Mouse (Mus musculus) hindbrain, embryonic 15.5 days (tissue): Measurements from ENCODE around the gene Mag. TPM values are rescaled to one million over a fixed set of nuclear protein-coding genes. Genes with fewer than 3 reads are reported as not detected.

ENCODE experiments used
- ATAC-seq: fragments of 200-750 bp; cut with Nextera tagmentation; 2 replicates; pipeline ENCODE4 v1.8.0; 2017; ENCODE audit warnings: low read depth, moderate number of reproducible peaks, moderate TSS enrichment; ENCODE audit not compliant: low FRiP score
- H3K27ac ChIP-seq: fragments of 300-500 bp; sonication (generic); replicated peaks from 2 replicates; pipeline ENCODE4 v1.5.1; 2015; ENCODE audit warnings: mild to moderate bottlenecking, inconsistent platforms
- H3K27me3 ChIP-seq: fragments of 300-500 bp; sonication (generic); 2 replicates; pipeline ENCODE4 v1.6.1; 2015; ENCODE audit warnings: control low read depth, inconsistent platforms
- H3K36me3 ChIP-seq: fragments of 300-500 bp; sonication (generic); 2 replicates; pipeline ENCODE4 v1.6.1; 2015; ENCODE audit warnings: control low read depth, inconsistent platforms
- H3K4me1 ChIP-seq: fragments of 300-500 bp; sonication (generic); replicated peaks from 2 replicates; pipeline ENCODE4 v1.6.1; 2015; ENCODE audit warnings: control low read depth, inconsistent platforms
- H3K4me2 ChIP-seq: fragments of 300-500 bp; sonication (generic); 2 replicates; pipeline ENCODE4 v1.6.1; 2015; ENCODE audit warnings: moderate library complexity, mild to moderate bottlenecking, inconsistent platforms
- H3K4me3 ChIP-seq: fragments of 300-500 bp; sonication (generic); 2 replicates; pipeline ENCODE4 v1.5.1; 2015; ENCODE audit warnings: mild to moderate bottlenecking, inconsistent platforms
- H3K9ac ChIP-seq: fragments of 300-500 bp; sonication (generic); 2 replicates; pipeline ENCODE4 v1.6.1; 2015; ENCODE audit warnings: inconsistent platforms
- H3K9me3 ChIP-seq: fragments of 300-500 bp; sonication (generic); 2 replicates; pipeline ENCODE4 v1.6.1; 2016; ENCODE audit warnings: control low read depth, inconsistent platforms
- WGBS: fragments of 180-500 bp; shearing (Covaris S2); methylation state at CpG from one replicate; pipeline ENCODE4 v1.1.7; 2015; 5-methylcytosine and 5-hydroxymethylcytosine counted together
- polyA plus RNA-seq: library from polyadenylated mRNA; unstranded; fragments of >200 nt; fragmentation: Nextera tagmentation; extraction: Ambion mirVana; gene quantifications from 2 replicates; pipeline ENCODE4 v1.2.1, GENCODE M21; 2015

The Mag gene
- polyA plus RNA-seq, 1 experiment from 2014 or later, result 4.1 TPM

DNA sequence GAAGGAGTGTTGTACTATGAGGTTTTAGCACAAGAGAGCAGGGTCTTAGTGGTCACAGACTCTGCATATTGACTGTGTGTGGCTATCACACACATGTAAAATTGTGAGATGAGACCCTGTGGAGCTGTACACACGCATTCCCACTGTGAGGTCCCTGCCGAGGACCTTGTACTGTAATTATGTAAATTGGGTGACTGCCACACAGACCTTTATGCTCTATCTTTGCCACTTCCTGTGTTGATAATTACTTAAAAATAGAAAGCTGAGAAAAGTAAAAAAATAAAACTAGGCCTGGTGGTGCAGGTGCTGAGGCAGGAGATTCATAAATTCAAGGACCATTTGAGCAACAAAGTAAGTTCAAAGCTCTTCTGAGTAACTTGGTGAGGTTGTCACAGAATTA is 24.0 kb downstream of the Mag start:
- Histone ChIP-seq H3K27ac (no peak overlapping the region), H3K36me3 (no peaks in the 10 kb centered on the region), H3K27me3 (no peaks in the 10 kb centered on the region), H3K4me2 (no peak overlapping the region), H3K4me1 (no peaks in the 10 kb centered on the region), H3K9ac (no peak overlapping the region), H3K4me3 (no peak overlapping the region), H3K9me3 (no peaks in the 10 kb centered on the region)
- no peak for ATAC-seq
- 74% methylated on average over 2 of the region's 2 CpGs for WGBS

DNA sequence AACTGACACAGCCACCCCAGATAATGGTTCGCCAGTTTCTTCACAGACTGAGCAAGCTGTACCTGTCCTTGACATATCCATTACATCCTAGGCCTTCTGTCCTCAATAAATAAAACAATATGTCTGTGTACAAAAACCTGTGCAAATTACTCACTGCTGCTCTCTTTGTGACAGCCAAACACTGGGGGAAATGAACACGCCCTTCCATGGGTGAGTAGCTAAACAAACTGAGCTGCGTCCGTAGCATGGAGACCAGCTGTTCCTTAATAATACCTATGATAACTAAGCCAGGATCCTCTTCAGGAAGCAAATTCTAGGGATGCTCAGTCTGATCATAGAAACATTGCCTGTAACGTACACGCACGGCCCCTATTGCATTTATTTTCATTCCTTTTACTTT is 25.9 kb downstream of the Mag start:
- H3K9ac ChIP-seq, result no peak overlapping the region
- no peaks in the 10 kb centered on the region for H3K27me3 ChIP-seq
- no peak overlapping the region for H3K4me3 ChIP-seq
- 82% methylated on average over 7 of the region's 7 CpGs for WGBS
- no peak for ATAC-seq
- H3K36me3 ChIP-seq, result no peaks in the 10 kb centered on the region
- H3K4me2 ChIP-seq, result no peak overlapping the region
- H3K9me3 ChIP-seq, result no peaks in the 10 kb centered on the region
- no peak overlapping the region for H3K27ac ChIP-seq
- H3K4me1 ChIP-seq, result no peaks in the 10 kb centered on the region

DNA sequence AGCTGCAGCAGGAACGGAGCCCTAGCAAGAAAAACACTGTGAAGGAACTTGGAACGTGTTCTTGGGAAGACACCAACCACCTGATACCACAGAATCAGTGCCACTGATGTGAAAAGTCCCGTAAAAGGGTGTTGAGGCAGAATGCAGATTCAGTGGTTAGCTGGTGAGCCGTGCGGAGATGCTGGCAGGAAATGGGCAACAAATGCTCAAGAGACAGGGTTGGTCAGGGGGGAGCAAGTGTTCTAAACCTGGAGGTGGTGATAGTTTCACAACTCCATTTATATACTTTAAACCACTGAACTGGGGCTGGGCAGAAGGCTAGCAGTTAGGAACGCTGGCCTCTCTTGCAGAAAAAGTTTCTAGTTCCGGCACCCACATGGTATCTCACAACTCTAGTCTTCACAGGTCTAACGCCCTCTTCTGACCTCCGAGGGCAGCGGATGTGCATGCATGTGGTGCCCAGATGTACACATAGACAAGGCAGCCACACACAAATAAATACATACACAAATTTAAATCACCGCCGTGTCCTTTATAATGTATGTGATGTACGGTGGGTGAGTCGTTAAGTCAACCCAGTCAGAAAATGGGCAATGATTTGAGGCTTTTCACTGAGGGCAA is 27.0 kb downstream of the Mag start:
- WGBS, result 84% methylated on average over 14 of the region's 14 CpGs
- H3K4me2 ChIP-seq, result no peak overlapping the region
- no peaks in the 10 kb centered on the region for H3K36me3 ChIP-seq
- H3K27me3 ChIP-seq, result no peaks in the 10 kb centered on the region
- H3K9ac ChIP-seq, result no peak overlapping the region
- no peak overlapping the region for H3K4me3 ChIP-seq
- no peaks in the 10 kb centered on the region for H3K4me1 ChIP-seq
- no peak overlapping the region for H3K27ac ChIP-seq
- H3K9me3 ChIP-seq, result no peaks in the 10 kb centered on the region
- ATAC-seq, result no peak

DNA sequence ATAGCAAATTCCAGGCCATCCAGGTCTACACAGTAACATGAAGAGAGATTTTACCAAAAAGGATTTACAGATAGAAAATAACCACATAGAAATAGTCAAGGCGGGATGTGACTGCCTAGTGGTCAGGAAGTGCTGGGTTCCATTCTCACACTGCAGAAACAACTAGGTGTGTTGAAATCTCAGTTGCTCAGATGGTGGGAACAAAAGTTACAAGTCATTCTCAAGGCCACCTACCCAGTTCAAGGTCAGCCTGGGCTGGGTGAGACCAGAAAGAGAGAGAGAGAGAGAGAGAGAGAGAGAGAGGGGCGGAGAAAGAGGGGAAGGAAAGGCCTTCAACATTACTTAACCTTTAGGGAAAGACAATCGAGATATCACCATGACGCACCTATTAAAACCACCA is 27.8 kb downstream of the Mag start:
- H3K9me3 ChIP-seq, result no peaks in the 10 kb centered on the region
- no peak overlapping the region for H3K9ac ChIP-seq
- no peak overlapping the region for H3K4me3 ChIP-seq
- 87% methylated on average over 4 of the region's 4 CpGs for WGBS
- no peaks in the 10 kb centered on the region for H3K4me1 ChIP-seq
- no peak for ATAC-seq
- H3K27ac ChIP-seq, result no peak overlapping the region
- H3K36me3 ChIP-seq, result no peaks in the 10 kb centered on the region
- no peaks in the 10 kb centered on the region for H3K27me3 ChIP-seq
- no peak overlapping the region for H3K4me2 ChIP-seq

DNA sequence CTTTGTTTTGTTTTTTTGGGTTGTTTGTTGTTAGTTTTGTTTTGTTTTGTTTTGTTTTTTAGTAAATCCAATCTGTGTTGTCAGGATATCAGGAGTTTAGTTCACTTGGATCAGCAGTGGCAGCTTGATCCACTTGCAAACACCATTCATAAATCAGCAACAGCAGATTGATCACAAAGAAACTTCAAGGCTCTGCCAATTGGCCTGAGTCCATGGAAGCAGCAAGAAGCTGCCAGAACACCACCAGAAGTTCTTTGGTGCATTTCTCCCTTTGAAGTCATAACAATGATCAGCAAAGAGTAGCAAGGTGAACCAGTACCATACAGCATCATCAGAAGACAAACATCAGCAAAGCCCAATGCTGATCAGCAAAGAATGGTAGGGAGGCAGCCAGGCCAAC is 30.6 kb downstream of the Mag start:
- Histone ChIP-seq H3K4me1 (no peaks in the 10 kb centered on the region), H3K4me2 (no peak overlapping the region), H3K9ac (no peak overlapping the region), H3K36me3 (no peaks in the 10 kb centered on the region), H3K4me3 (no peak overlapping the region), H3K27ac (no peak overlapping the region), H3K9me3 (no peaks in the 10 kb centered on the region), H3K27me3 (no peaks in the 10 kb centered on the region)
- ATAC-seq, result no peak

DNA sequence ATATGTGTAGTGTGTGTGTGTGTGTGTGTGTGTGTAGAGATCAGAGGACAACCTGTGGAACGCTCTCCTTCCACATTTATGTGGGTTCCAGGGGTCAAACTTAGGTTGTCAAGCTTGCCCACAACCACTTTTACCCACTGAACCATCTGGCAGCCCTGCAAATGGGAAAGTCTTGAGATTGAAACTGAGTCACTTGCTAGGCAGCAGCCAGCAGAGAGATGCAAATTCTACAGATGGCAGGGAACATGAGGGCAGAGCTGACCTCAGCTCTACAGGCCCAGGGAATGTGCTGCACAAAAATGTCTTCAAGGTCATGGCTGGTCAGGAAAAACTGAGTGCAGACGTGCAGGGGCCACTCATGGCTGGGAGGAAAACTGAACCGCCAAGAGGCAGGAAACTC is 33.3 kb downstream of the Mag start:
- no peak overlapping the region for H3K4me2 ChIP-seq
- no peak for ATAC-seq
- no peaks in the 10 kb centered on the region for H3K9me3 ChIP-seq
- no peaks in the 10 kb centered on the region for H3K4me1 ChIP-seq
- no peaks in the 10 kb centered on the region for H3K36me3 ChIP-seq
- 84% methylated on average over 3 of the region's 3 CpGs for WGBS
- H3K4me3 ChIP-seq, result no peak overlapping the region
- no peak overlapping the region for H3K9ac ChIP-seq
- H3K27ac ChIP-seq, result no peak overlapping the region
- no peaks in the 10 kb centered on the region for H3K27me3 ChIP-seq

DNA sequence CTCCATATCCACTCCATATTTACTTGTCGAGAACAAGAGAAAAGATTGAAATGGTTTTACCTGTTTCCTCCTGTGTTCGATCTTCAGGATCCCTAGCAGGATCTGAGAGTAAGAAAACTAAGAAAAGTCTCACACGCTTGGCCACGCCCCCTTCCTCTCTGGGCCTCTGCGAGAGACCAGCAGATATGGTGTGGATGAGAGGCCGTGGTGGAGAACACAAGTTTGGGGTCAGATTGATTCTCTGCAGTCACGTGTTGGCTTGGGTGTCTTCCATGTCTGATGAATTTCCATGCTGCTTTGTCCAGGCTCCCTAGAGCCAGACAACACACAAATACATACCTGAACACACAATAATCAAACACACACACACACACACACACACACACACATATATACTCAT is 34.5 kb downstream of the Mag start, which contains the start of gene Cd22:
Gene Cd22, minus strand, starts transcription at position 167 of the 400 bp plus-strand sequence.
- Histone ChIP-seq H3K9me3 (no peaks in the 10 kb centered on the region), H3K4me1 (no peaks in the 10 kb centered on the region), H3K27me3 (no peaks in the 10 kb centered on the region), H3K27ac (no peak within 1 kb of the TSS), H3K9ac (no peak within 1 kb of the TSS), H3K4me2 (no peak within 1 kb of the TSS), H3K36me3 (no peaks in the 10 kb centered on the region), H3K4me3 (no peak within 1 kb of the TSS)
- no peak for ATAC-seq
- 76% methylated on average over 7 of the region's 7 CpGs for WGBS

DNA sequence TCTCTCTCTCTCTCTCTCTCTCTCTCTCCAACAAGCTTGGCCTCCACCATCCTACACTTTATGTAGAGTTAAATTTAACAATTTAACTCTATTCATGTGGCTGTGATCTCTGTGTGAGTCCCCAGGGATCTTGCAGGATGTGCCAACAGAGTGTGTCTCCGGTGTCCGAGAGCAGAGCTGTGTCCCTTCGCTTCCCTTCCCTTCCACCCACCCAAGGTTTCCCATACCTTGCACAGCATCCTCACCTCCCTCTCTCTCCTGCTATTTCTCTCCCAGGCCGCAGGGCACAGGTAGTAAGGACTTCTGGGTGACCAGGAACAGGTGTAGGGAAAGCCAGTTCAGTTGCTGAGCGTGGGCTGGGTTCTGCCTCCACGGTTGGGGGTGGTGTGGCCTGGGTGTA is 35.7 kb downstream of the Mag start:
- Histone ChIP-seq H3K4me1 (no peaks in the 10 kb centered on the region), H3K4me2 (no peak overlapping the region), H3K27me3 (no peaks in the 10 kb centered on the region), H3K36me3 (no peaks in the 10 kb centered on the region), H3K9me3 (no peaks in the 10 kb centered on the region), H3K4me3 (no peak overlapping the region), H3K9ac (no peak overlapping the region), H3K27ac (no peak overlapping the region)
- ATAC-seq, result no peak
- WGBS, result 89% methylated on average over 6 of the region's 6 CpGs

DNA sequence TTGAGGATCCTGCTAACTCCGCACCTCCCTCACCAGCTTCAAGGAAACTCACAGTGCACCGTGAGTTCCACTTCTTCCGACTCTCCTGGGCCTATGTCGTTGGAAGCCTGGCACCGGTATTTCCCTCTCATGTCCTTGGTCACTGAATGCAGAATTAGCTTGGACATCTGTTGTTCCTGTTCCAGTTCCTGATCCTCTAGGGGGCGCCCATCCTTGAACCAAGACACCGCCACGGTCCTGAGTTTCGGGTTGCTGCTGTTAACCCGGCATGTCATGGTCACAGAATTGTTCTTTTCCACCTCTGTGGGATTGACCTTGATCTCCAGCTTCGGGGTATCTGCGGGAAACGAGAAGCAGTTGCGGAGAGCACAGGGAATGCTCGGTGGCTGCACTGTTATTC is 41.6 kb downstream of the Mag start:
- H3K36me3 ChIP-seq, result no peaks in the 10 kb centered on the region
- H3K4me1 ChIP-seq, result no peaks in the 10 kb centered on the region
- no peaks in the 10 kb centered on the region for H3K9me3 ChIP-seq
- H3K27ac ChIP-seq, result no peak overlapping the region
- no peak for ATAC-seq
- H3K4me3 ChIP-seq, result peak overlapping the region; percentile 13; the same call in 1 of the 2 replicates
- no peak overlapping the region for H3K9ac ChIP-seq
- WGBS, result 19% methylated on average over 15 of the region's 15 CpGs
- no peaks in the 10 kb centered on the region for H3K27me3 ChIP-seq
- peak overlapping the region; percentile 44 for H3K4me2 ChIP-seq

DNA sequence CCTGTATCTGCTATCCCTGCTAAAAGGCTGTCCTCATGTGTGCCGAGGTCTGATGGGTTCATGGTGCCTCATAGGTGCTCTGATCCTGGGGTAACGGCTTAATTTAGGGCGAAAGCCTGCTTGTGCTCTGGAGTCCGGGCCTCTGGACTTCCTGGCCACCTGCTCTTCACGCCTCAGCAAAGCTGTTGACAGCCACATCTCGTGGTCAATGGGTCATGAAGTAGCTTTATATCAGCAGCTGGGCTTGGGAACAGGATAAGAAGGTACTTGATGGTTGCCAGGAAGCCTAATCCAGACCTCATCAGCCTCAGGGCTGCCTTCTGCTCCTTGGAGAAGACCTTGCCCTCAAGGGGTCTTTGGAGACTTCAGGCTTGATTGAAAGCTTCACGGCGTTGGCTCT is 51.3 kb downstream of the Mag start:
- ATAC-seq, result no peak
- H3K36me3 ChIP-seq, result no peaks in the 10 kb centered on the region
- no peak overlapping the region for H3K9ac ChIP-seq
- no peak overlapping the region for H3K4me2 ChIP-seq
- H3K27me3 ChIP-seq, result no peaks in the 10 kb centered on the region
- H3K9me3 ChIP-seq, result no peaks in the 10 kb centered on the region
- WGBS, result 70% methylated on average over 8 of the region's 8 CpGs
- no peak overlapping the region for H3K27ac ChIP-seq
- H3K4me1 ChIP-seq, result no peaks in the 10 kb centered on the region
- H3K4me3 ChIP-seq, result no peak overlapping the region

DNA sequence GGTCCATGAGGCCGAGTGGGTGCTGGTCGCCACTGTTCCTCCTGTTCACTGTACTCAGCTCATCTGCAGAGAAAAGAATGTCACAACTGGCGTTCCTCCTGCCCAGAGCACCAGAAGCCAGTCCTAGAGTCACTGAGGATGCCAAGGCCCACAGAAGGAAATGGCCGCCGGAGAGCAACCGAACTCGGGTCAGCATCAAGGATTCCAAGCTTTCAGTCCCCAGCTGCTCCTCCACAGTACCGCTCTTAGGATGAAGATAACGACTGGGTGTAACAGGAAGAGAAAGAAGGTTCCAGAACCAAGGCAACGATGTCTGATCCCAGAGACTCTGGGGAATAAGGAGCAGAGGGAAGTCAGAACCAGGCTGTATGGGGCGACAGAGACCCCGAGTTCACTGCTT is 53.2 kb downstream of the Mag start, which contains the start of gene Ffar1:
Gene Ffar1, minus strand, starts transcription at position 101 of the 400 bp plus-strand sequence.
- H3K9me3 ChIP-seq, result no peaks in the 10 kb centered on the region
- no peak within 1 kb of the TSS for H3K9ac ChIP-seq
- WGBS, result 90% methylated on average over 12 of the region's 12 CpGs
- H3K27ac ChIP-seq, result no peak within 1 kb of the TSS
- H3K36me3 ChIP-seq, result no peaks in the 10 kb centered on the region
- no peak for ATAC-seq
- H3K27me3 ChIP-seq, result no peaks in the 10 kb centered on the region
- H3K4me3 ChIP-seq, result no peak within 1 kb of the TSS
- H3K4me2 ChIP-seq, result no peak within 1 kb of the TSS
- no peaks in the 10 kb centered on the region for H3K4me1 ChIP-seq

DNA sequence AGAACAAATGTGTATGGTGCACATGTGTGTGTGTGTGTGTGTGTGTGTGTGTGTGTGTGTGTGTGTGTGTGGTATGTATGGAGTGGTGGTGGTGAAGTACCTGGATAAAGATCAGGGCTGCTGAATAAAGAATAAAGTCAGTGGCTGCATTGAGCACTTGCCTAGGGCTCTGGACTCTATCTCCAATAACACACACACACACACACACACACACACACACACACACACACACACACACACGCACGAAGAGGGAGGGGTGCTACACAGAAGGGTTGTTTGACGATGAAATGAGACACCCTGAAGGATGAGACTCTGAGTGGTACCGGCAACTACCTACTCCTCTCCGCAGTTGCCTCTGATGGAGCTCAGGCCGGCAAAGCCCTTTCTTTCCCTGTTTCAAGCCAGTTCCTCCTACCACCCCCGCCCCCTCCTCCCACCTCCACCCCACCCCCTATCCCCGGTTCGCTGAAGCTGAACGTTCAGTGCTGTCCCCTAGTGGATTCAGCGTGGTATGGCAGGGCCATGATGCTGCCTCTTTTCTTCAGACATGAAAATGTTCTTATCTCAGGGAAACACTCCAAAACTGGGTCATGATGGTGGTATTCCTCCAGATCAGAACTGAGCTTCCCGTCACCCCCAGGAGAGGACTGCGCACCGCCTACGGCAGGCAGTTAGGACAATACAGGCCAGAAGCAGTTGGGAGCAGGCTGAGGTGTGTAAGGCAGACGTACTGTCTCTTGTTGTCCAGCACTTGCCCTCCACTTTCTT is 54.9 kb downstream of the Mag start:
- H3K36me3 ChIP-seq, result no peaks in the 10 kb centered on the region
- H3K9me3 ChIP-seq, result no peaks in the 10 kb centered on the region
- H3K27ac ChIP-seq, result no peak overlapping the region
- peak overlapping the region; percentile 32 for H3K4me3 ChIP-seq
- 8% methylated on average over 14 of the region's 16 CpGs for WGBS
- H3K27me3 ChIP-seq, result no peaks in the 10 kb centered on the region
- peak overlapping the region; percentile 54 for H3K4me2 ChIP-seq
- H3K4me1 ChIP-seq, result no peaks in the 10 kb centered on the region
- ATAC-seq, result peak; percentile 75
- H3K9ac ChIP-seq, result no peak overlapping the region

DNA sequence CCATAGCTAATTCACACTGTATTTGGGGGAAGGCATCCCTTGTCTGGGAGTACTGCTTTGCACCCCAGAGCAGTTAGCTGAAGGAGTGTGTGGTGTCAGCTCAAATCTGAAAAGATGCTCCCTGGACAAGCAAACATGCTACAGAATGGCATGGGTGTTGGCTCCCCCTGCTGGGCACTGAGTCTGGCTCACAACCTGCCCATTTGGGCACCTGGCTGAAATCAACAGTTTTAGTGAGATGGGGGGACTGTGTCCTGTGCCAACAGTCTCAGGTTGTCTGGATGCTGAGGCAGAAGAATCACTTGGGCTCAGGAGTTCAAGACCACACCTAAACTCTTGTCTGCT is 55.4 kb downstream of the Mag start:
- Histone ChIP-seq H3K4me2 (peak overlapping the region; percentile 54; the same call in 1 of the 2 replicates), H3K9ac (no peak overlapping the region), H3K36me3 (no peaks in the 10 kb centered on the region), H3K9me3 (no peaks in the 10 kb centered on the region), H3K27ac (no peak overlapping the region), H3K4me3 (no peak overlapping the region), H3K4me1 (no peaks in the 10 kb centered on the region), H3K27me3 (no peaks in the 10 kb centered on the region)
- ATAC-seq, result peak; percentile 66
